Mouse (Mus musculus) thymus, postnatal 36 days (tissue): ENCODE data around the gene Treml4.
"Not testable (repeated sequence)": the region's sequence is repeated elsewhere in the genome, so short reads cannot be mapped to it uniquely, and the experiment has no call there.

Experiments used
- DNase-seq, 2 experiments: peaks; one replicate each; pipeline ENCODE4 v3.0.0; 2022; ENCODE audit warnings: mixed read lengths in 2 of 2

Gene Treml4

GRCm38 (mm10) chr17:48275736-48276135, 11.6 kb downstream of the Treml4 start:
- no peak for DNase-seq

DNA sequence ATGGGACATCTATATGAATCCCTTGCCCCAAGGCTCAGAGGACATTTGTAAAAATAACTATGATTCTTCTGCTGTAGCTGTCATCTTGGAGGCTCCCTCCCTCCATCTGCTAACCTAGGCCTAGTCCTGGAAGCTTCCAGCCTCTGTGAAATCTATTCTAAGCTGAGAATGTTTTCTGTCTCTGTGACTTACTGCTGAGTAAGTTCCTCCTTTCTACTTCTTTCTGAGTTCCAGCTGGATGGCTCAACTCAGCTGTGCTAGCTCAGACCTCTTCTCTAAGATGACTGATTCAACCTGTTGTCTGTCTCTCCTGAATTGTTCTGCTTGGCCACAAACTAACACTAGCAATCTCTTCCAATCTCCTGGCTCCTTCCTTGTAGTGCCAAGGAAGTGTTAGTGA, 14.3 kb downstream of the Treml4 start:
- no peak for DNase-seq

DNA sequence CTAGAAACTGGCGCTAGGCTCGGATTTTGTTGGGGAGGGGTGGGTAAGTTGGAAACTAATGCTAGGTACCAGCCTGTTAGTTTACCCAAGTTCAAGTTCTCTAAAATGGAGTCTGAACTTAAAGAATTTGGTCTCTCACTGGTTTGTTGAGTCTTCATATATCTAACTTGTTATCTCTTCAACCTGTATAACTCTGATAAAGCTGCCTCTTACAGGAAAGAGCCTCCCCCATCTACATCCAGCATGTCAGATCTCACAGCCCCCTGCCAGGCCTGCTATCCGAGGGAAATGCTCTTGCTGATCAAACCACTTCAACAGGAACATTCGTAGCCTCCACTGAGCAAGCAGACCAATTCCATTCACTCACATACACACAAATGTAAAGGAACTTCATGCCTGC, 14.9 kb downstream of the Treml4 start:
- DNase-seq = no peak

DNA sequence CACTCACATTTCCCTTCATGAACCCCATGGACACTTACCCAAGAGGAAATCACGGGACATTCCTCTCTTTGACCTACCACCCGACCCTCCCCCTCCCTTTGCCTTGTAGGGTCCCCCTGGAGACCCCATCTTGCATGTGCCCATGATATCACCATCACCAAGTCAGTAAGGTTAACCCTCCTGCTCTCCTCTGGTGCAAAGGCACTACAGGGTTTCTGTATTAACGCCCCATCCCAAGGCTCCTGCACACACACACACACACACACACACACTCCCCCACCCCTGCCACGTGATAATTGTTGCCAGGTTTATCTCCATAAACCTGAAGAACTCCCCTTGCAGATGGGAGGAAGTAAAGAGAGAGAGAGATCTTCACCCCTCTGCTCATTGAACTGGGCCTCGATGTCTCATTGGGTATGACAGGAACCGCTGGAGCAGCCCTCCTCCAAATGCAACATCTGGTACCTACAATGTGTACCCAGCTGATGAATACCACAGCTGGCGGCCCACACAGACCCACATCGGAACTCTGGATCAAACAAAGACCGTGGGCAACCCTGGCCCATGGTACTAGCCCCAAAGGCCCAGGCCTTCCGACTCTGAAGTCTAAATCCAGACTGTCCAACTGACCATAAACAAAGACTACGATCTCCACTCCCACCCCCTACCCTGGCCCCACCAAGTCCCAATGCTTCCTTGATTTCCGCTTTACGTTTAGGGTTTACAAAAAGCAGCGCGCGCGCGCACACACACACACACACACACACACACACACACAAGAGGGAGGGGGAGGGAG, 17.0 kb downstream of the Treml4 start:
- DNase-seq = peak; percentile 15 to 16

- DNase-seq = no peak
Observed at GRCm38 (mm10) chr17:48281739-48282085, 17.6 kb downstream of the Treml4 start.

DNA sequence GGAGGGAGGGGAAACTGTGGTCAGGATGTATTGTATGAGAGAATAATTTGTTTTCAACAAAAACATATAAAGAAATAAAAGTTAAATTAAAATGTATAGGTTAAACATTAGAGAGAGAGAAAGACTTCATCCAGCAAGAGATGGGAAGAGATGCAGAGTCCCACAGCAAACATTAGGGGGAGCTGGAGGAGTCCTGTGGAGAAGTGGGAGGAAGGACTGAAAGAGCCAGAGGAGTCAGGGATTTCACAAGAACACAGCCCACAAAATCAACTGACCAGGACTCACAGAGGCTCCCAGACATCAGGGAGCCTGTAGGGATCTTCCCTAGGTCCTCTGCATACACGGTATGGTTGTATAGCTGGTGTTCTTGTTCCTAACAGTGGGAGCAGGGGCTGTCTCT, 22.7 kb downstream of the Treml4 start:
- no peak for DNase-seq

DNA sequence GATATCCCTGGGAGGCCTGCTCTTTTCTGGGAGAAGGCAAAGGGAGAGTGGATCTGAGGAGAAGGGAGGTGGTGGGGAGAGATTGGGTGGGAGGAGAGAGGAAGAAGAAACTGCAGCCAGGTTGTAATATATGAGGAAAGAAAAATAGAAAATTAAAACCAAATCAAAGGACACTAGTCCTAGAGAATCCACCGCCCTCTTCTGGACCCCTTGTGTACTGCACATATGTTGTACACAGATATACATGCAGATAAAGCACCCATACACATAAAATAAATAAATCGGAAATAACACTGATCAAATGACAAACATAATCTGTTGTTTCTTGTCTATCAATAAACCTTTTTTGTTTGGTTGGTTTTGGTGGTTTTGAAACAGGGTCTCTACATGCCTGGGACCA, 23.2 kb downstream of the Treml4 start:
- peak in 1 of 2 experiments; percentile 33 for DNase-seq

- no peak for DNase-seq
Observed at GRCm38 (mm10) chr17:48293500-48294194, 29.6 kb downstream of the Treml4 start.

DNA sequence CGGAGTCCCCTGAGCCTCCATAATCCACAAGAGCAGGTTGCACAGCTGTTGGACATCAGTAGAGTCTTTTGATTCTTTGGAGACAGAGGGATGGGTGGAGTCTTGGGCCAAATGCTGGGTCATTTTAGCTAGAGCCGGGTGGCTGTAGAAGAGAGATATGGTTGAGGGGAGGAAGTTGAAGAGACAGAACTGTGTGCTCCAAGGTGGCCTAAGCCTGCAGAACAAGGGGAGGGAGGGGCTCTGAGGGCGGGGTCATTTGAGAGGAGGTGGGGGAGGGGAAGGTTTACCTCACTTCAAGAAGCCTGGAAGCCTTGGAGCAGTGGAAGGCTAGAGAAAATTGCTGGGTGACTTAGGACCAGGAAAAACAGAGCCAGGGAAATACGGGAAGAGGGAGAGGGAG, 35.1 kb downstream of the Treml4 start, which contains the start of gene Treml2:
TSS of gene Treml2 (plus strand) at position 296 of the 400 bp plus-strand sequence.
- no peak for DNase-seq

DNA sequence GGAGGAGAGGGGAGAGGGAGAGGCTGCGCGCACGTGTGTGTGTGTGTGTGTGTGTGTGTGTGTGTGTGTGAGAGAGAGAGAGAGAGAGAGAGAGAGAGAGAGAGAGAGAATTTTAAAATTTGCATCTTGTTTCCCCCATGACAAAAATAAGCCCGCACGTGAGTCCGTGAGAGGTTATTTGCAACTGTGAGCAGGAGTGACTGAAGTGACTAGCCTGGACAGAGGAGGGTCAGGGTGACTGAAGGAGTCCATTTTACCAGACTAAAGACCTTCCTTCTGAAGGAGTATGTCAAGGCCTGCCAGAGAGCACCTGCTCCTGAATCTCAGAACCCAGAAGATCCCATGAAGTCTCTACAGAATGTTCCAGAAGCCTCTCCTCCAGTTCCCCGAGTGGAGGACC, 35.7 kb downstream of the Treml4 start:
- DNase-seq = peak in 1 of 2 experiments; percentile 20

DNA sequence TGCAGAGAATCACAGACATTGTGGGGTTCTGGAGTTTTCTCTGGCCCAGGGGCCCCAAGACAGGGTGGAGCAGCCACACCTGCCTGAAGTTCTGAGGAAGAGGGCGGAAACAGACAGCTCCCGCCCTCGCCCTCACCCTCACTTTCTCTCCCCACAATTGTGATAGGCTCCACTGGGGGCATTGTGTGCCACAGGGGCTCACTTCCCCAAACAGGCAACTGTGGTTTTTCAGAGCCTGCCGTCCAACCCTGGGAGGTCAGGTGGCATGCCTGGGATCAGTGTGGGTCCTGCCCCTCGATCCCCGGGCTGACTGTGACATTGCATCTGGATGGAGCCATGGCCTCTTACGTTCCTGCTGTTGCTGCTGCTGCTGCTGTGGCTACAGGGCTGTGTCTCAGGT, 36.1 kb downstream of the Treml4 start:
- DNase-seq = peak; percentile 79 to 83

DNA sequence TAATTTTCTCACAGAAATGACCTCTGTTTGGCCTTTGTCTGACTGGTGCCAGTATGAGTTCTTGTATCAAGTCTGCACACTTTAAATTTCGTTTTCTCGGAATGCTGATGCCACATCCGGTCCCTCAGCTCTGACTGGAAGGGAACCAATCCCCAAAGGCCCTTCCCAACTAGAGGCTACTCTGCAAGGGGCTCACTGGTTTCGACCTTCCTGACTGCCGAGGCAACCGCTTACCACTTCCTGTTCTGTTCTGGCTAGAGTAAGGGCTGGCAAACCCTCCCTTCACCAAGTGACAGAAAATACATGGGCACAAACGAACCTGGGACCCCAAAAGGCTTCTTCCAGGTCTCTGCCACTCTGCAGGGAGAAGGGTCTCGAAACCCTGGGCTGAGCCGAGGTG, 36.8 kb downstream of the Treml4 start:
- DNase-seq = peak; percentile 70 to 75

- DNase-seq = no peak
Observed at GRCm38 (mm10) chr17:48301792-48302191, 37.7 kb downstream of the Treml4 start.

DNA sequence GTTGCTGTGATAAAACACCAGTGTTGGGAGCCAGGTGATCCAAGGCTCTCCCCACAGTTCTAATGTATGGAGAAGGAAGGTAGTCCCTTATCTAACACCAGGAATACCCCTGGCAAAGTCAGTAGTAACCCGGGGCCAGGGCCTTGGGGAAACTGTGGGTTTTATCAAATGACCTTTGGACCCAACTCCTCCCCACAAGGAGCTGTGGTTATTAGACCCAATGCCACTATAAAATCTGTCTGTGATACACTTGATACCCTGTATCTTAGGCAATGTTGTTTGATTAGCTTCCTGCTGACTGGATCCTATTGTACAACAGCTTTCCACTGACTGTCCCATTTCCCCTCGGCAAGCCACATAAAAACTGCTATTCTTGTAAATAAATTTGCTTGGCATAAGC, 48.0 kb downstream of the Treml4 start:
- no peak for DNase-seq

DNA sequence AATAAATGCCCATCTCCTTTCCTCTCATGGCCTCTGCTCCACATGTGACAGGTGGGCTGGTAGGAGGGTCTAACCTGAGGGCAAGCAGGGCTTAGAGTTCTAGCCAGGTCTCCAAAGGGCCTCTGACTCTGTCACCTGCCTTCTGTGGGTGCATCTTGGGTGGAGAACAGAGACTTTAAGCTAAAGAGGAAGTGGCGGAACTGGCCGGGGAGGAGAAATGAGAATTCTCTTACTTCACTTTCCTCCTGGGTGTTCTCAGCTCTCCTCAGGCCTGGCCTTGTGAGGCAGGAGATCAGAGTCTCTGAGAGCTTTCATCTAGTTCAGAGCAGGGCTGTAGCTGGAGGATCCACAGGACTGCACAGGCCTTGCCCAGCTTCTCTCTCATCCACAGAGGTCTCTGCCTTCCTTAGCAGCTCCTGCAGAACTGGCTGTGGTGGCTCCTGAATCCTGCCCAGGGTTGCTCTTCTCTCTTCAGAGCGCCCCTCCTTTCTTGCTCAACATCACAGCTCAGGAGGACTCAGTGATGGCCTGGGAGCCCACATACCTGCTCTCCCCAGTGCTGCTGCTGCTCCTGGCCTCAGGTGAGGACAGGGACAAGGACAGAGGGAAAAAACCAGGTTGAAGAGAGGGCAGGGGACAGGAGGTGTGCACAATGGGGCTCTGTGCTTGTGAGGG, 51.9 kb downstream of the Treml4 start, which contains the start of gene B430306N03Rik:
TSS of gene B430306N03Rik (plus strand) at position 237 of the 675 bp plus-strand sequence.
- DNase-seq = not testable (repeated sequence)

DNA sequence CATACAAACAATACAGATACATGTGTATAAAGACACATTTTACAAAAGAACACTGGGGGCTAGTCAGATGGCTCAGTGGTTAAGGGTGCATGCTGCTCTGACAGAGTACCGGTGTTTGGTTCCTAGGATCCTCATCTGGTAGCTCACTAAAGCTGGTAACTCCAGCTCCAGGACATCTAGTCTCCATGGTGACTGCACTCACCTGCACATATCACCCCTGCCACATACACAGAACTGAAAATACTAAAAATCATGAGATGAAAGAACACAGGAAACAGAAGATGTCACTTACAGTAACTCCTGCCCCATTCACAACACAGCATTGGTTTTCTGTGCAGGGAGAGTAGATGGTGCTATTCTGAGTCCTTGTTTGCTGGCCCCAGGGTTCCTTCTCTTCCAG, 54.6 kb downstream of the Treml4 start:
- DNase-seq = no peak

GRCm38 (mm10) chr17:48321279-48321678, 57.2 kb downstream of the Treml4 start:
- DNase-seq = no peak

- DNase-seq = no peak
Observed at GRCm38 (mm10) chr17:48323236-48323635, 59.1 kb downstream of the Treml4 start.

GRCm38 (mm10) chr17:48324258-48324657, 60.2 kb downstream of the Treml4 start:
- no peak for DNase-seq
